Mouse (Mus musculus) G1E (cell line): ENCODE measurements around the gene Tbc1d5.

Source experiments
- CTCF ChIP-seq: IDR thresholded peaks from 2 replicates; pipeline ENCODE4 v1.5.1; 2012; ENCODE audit warnings: low read depth, low read length, inconsistent platforms, mixed read lengths
- GATA1 ChIP-seq: IDR thresholded peaks from 2 replicates; pipeline ENCODE4 v1.6.1; 2012; ENCODE audit warnings: borderline replicate concordance, low read length, inconsistent platforms, mixed read lengths
- GATA2 ChIP-seq: IDR thresholded peaks from 2 replicates; pipeline ENCODE4 v1.6.1; 2012; ENCODE audit warnings: low read depth, low read length, inconsistent platforms, borderline replicate concordance
- POLR2AphosphoS5 ChIP-seq: IDR thresholded peaks from 2 replicates; pipeline ENCODE4 v1.6.1; 2012; ENCODE audit warnings: low read depth, low read length, inconsistent platforms; ENCODE audit not compliant: insufficient replicate concordance
- TAL1 ChIP-seq: conservative IDR thresholded peaks from 2 replicates; pipeline ENCODE4 v1.6.1; 2012; ENCODE audit warnings: low read depth, low read length, inconsistent platforms, mixed read lengths

DNA sequence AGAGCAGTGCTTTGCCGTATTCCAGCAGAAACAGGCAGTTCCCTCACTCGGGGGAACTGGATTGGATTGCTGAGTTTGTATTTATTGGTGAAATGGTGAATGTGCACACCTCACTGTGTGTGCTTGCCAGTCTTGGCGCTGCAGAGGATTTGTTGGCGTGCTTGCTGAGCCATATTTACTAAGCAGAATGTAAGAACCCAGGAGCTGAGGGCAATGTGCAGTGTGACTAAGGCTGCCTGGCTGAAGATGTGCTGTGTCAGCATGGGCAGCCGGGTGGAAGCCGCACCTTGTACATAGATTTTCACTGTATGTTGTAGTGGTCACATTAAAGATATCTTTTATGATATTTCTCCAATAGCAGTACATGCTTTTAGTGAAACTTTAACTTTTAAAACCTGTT lies 491.0 kb downstream of the Tbc1d5 start:
- TF ChIP-seq CTCF, result no peak
- TF ChIP-seq TAL1, result no peak
- TF ChIP-seq GATA1, result no peak
- TF ChIP-seq POLR2AphosphoS5, result no peak
- TF ChIP-seq GATA2, result no peak
